In the genomic region with DNA sequence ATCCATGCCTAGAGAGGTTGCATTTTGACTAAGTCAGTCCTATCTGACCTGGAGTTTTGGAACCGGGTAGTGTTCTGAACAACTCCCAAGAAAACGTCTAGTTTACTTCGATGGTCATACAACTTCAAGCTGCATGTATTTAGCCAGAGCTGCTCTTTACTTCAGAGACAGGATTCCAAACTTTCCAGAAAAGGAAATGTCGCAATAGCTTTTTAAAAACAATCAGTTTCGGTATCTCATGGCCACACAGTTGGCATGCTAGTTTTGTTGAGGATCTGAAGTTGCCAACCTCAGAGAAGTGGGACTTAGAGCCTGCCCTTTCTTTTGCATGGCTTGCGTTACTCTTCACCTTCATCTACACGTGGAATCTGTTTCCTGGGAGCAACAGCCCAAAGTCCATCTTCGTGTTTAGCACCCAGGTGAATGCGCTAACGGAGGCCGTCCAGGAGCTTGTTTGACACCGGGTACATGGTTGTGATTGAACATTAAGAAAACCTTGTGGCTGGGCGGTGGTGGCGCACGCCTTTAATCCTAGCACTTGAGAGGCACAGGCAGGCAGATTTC, we compare ENCODE assay signal across 26 mouse cellular contexts. TPM values are rescaled to one million over a fixed set of nuclear protein-coding genes. Genes with fewer than 3 reads are reported as not detected.
DNase-seq lines count a peak whose midpoint lies in the region; ATAC-seq and TF ChIP-seq lines count a peak whose summit lies in the region.
"Had no signal": no experiment of that assay in that cellular context is flagged by ENCODE, and none has a peak within 500 bp of the region (broad histone marks: within the 10 kb centered on the region; RNA-seq: fewer than 3 reads in every experiment).

No protein-coding gene starts in this region.

- no peaks in the 10 kb centered on the region for H3K36me3 ChIP-seq in intestine, postnatal 0 days (ENCODE audit: control insufficient read depth, insufficient read depth)
- H3K36me3 ChIP-seq in intestine, embryonic 16.5 days (ENCODE audit: control insufficient read depth, insufficient read depth, low read length), result no peaks in the 10 kb centered on the region
- no peaks in the 10 kb centered on the region for H3K36me3 ChIP-seq in kidney, embryonic 14.5 days (ENCODE audit: control insufficient read depth, insufficient read depth, low read length)
- no peaks in the 10 kb centered on the region for H3K36me3 ChIP-seq in hindbrain, embryonic 14.5 days (replicated peaks; ENCODE audit: control insufficient read depth, insufficient read depth)
- H3K36me3 ChIP-seq: limb, embryonic 12.5 days; liver, embryonic 13.5 days; midbrain, embryonic 13.5 days; neural tube, embryonic 13.5 days had no signal

- no peaks in the 10 kb centered on the region for H3K9me3 ChIP-seq in intestine, postnatal 0 days (ENCODE audit: control insufficient read depth)
- H3K9me3 ChIP-seq in intestine, embryonic 16.5 days (ENCODE audit: control insufficient read depth, low read length), result no peaks in the 10 kb centered on the region
- H3K9me3 ChIP-seq in kidney, embryonic 14.5 days (ENCODE audit: control insufficient read depth, low read length), result no peaks in the 10 kb centered on the region
- H3K9me3 ChIP-seq in hindbrain, embryonic 14.5 days (ENCODE audit: control insufficient read depth, low read length), result no peaks in the 10 kb centered on the region
- H3K9me3 ChIP-seq: limb, embryonic 12.5 days; liver, embryonic 13.5 days; midbrain, embryonic 13.5 days; neural tube, embryonic 13.5 days had no signal

- H3K4me1 ChIP-seq in intestine, postnatal 0 days (replicated peaks; ENCODE audit: control insufficient read depth, insufficient read depth, low read length), result peaks cover 10% of the 10 kb centered on the region; the same call in 1 of the 2 replicates
- H3K4me1 ChIP-seq in intestine, embryonic 16.5 days (ENCODE audit: control insufficient read depth, insufficient read depth, low read length), result peaks cover 31% of the 10 kb centered on the region
- peaks cover 11% of the 10 kb centered on the region for H3K4me1 ChIP-seq in kidney, embryonic 14.5 days (ENCODE audit: control insufficient read depth, insufficient read depth, low read length)
- peaks cover 5% of the 10 kb centered on the region; the same call in 1 of the 2 replicates for H3K4me1 ChIP-seq in hindbrain, embryonic 14.5 days (replicated peaks; ENCODE audit: control insufficient read depth, insufficient read depth, low read length)

- H3K4me2 ChIP-seq in intestine, postnatal 0 days (replicated peaks; ENCODE audit: low read depth), result no peak overlapping the region
- H3K4me2 ChIP-seq in intestine, embryonic 16.5 days (ENCODE audit: low read depth, low read length), result no peak overlapping the region
- H3K4me2 ChIP-seq in kidney, embryonic 14.5 days (replicated peaks; ENCODE audit: low read depth, low read length), result no peak overlapping the region
- no peak overlapping the region for H3K4me2 ChIP-seq in hindbrain, embryonic 14.5 days (replicated peaks)
- H3K4me2 ChIP-seq: limb, embryonic 12.5 days; liver, embryonic 13.5 days; midbrain, embryonic 13.5 days; neural tube, embryonic 13.5 days had no signal

- TF ChIP-seq CTCF in intestine, postnatal 0 days (IDR thresholded peaks at IDR 0.05; ENCODE audit: low read depth), result no peak

- ATAC-seq in intestine, postnatal 0 days, result peak; percentile 61
- ATAC-seq in intestine, embryonic 16.5 days, result no peak
- no peak for ATAC-seq in kidney, embryonic 14.5 days (ENCODE audit: low FRiP score, low TSS enrichment)
- no peak for ATAC-seq in hindbrain, embryonic 14.5 days (ENCODE audit: low FRiP score)
- ATAC-seq: forebrain, embryonic 16.5 days; midbrain, embryonic 13.5 days had no signal

- no peak overlapping the region for H3K9ac ChIP-seq in intestine, postnatal 0 days (ENCODE audit: low read depth, low read length)
- no peak overlapping the region for H3K9ac ChIP-seq in intestine, embryonic 16.5 days (ENCODE audit: low read depth, low read length)
- no peak overlapping the region for H3K9ac ChIP-seq in kidney, embryonic 14.5 days (ENCODE audit: low read depth, low read length)
- no peak overlapping the region for H3K9ac ChIP-seq in hindbrain, embryonic 14.5 days
- H3K9ac ChIP-seq: limb, embryonic 12.5 days; liver, embryonic 13.5 days; midbrain, embryonic 13.5 days; neural tube, embryonic 13.5 days had no signal

- no peak overlapping the region for H3K27ac ChIP-seq in intestine, postnatal 0 days (ENCODE audit: low read depth, low read length)
- H3K27ac ChIP-seq in intestine, embryonic 16.5 days (ENCODE audit: low read length), result no peak overlapping the region
- H3K27ac ChIP-seq in kidney, embryonic 14.5 days (ENCODE audit: low read depth, low read length), result no peak overlapping the region
- no peak overlapping the region for H3K27ac ChIP-seq in hindbrain, embryonic 14.5 days
- H3K27ac ChIP-seq: kidney, postnatal 0 days; layer of hippocampus, adult 2 months; left cerebral cortex, adult 2 months; limb, embryonic 12.5 days; liver, embryonic 13.5 days; macrophage; midbrain, embryonic 13.5 days; neural tube, embryonic 13.5 days had no signal

- 51% methylated on average over 15 of the region's 15 CpGs for WGBS in intestine, postnatal 0 days
- WGBS in intestine, embryonic 16.5 days, result 79% methylated on average over 15 of the region's 15 CpGs
- 91% methylated on average over 15 of the region's 15 CpGs for WGBS in kidney, embryonic 14.5 days
- 96% methylated on average over 15 of the region's 15 CpGs for WGBS in hindbrain, embryonic 14.5 days

- peak; percentile 55 for DNase-seq in kidney, adult 9 months
- DNase-seq in 416B (ENCODE audit: low read depth) (peak; percentile 32), NIH3T3 (ENCODE audit: low read depth) (peak; percentile 54)
- no peak for DNase-seq in hindbrain, embryonic 14.5 days (ENCODE audit: low spot score)
- DNase-seq: adrenal gland, postnatal 25 days; B cell, adult 2 months; cerebellum, adult 18-20 months; cerebellum, postnatal 10 days; liver, embryonic 13.5 days; lung, adult 2 months; lung, postnatal 10 days; thymus, adult 18-20 months; thymus, postnatal 25 days had no signal

- no peaks in the 10 kb centered on the region for H3K27me3 ChIP-seq in intestine, postnatal 0 days (replicated peaks; ENCODE audit: control insufficient read depth, insufficient read depth, low read length)
- no peaks in the 10 kb centered on the region for H3K27me3 ChIP-seq in intestine, embryonic 16.5 days (replicated peaks; ENCODE audit: control insufficient read depth, insufficient read depth, low read length)
- H3K27me3 ChIP-seq in kidney, embryonic 14.5 days (ENCODE audit: control insufficient read depth, insufficient read depth, low read length), result no peaks in the 10 kb centered on the region
- no peaks in the 10 kb centered on the region for H3K27me3 ChIP-seq in hindbrain, embryonic 14.5 days (ENCODE audit: control insufficient read depth, insufficient read depth, low read length)
- H3K27me3 ChIP-seq: CH12.LX; limb, embryonic 12.5 days; liver, embryonic 13.5 days; midbrain, embryonic 13.5 days; neural tube, embryonic 13.5 days had no signal

- no peak overlapping the region for H3K4me3 ChIP-seq in intestine, postnatal 0 days (ENCODE audit: low read depth, low read length)
- H3K4me3 ChIP-seq in intestine, embryonic 16.5 days (ENCODE audit: low read length), result no peak overlapping the region
- H3K4me3 ChIP-seq in kidney, embryonic 14.5 days (ENCODE audit: low read length), result no peak overlapping the region
- H3K4me3 ChIP-seq in hindbrain, embryonic 14.5 days (replicated peaks; ENCODE audit: low read length), result no peak overlapping the region
- H3K4me3 ChIP-seq: erythroblast, embryonic 14.5 days; layer of hippocampus, adult 2 months; left cerebral cortex, adult 2 months; limb, embryonic 12.5 days; liver, embryonic 13.5 days; midbrain, embryonic 13.5 days; neural tube, embryonic 13.5 days had no signal

RNA-seq across cellular contexts. Expression of a gene that starts 37.0 kb away (rescaled TPM):
- 7.5 and 7.7 TPM in 2 replicates for polyA plus RNA-seq in intestine, postnatal 0 days (2015; fragmentation: Nextera tagmentation; extraction: Ambion mirVana)
- polyA plus RNA-seq in intestine, embryonic 16.5 days (2015; fragmentation: Nextera tagmentation; extraction: Ambion mirVana), result 5.7 and 8.2 TPM in 2 replicates
- 15.2 and 16.2 TPM in 2 replicates for polyA plus RNA-seq in kidney, embryonic 14.5 days (2014; fragmentation: Nextera tagmentation; extraction: Ambion mirVana)
- 217 and 222 TPM in 2 replicates for polyA plus RNA-seq in hindbrain, embryonic 14.5 days (2014; fragmentation: Nextera tagmentation; extraction: Ambion mirVana)
- polyA plus RNA-seq: macrophage had no signal

Comparison
In these comparisons a context has a peak if more than half of its experiments do, and no peak if none do; other contexts are left out.
1. RNA of a gene that starts 37.0 kb away (polyA plus RNA-seq): 217 to 222 TPM in hindbrain, embryonic 14.5 days; 15.2 to 16.2 TPM in kidney, embryonic 14.5 days, 5.7 to 8.2 TPM in intestine, embryonic 16.5 days and 7.5 to 7.7 TPM in intestine, postnatal 0 days; every median in the first group is over 10 times any median in the second.